ENCODE assay signal across 8 mouse cellular contexts in genomic region chr7:140908634-140909107, GRCm38 (mm10). TPM values are rescaled to one million over a fixed set of nuclear protein-coding genes. Genes with fewer than 3 reads are reported as not detected.
A peak's percentile ranks its signal among the peaks of the same experiment; 100 is the strongest.
DNase-seq lines count a peak whose midpoint lies in the region; ATAC-seq and TF ChIP-seq lines count a peak whose summit lies in the region.

No protein-coding gene starts in this region.

- no peak for TF ChIP-seq EP300 in lung, postnatal 0 days (IDR thresholded peaks at IDR 0.05)

- H3K4me1 ChIP-seq in forebrain, embryonic 16.5 days (replicated peaks; ENCODE audit: control insufficient read depth, insufficient read depth, low read length): peaks cover 5% of the 10 kb centered on the region
- no peaks in the 10 kb centered on the region for H3K4me1 ChIP-seq in lung, postnatal 0 days (ENCODE audit: insufficient read depth, low read depth, low read length)
- peaks cover 8% of the 10 kb centered on the region for H3K4me1 ChIP-seq in thymus, adult 2 months (replicated peaks; ENCODE audit: control insufficient read depth, insufficient read depth, low read length)

- DNase-seq in MN1 (ENCODE audit: low spot score): peak; percentile 89
- DNase-seq in cerebellum, adult 18-20 months: peak; percentile 69 to 78
- peak; percentile 86 for DNase-seq in heart, postnatal 4 days
- peak; percentile 47 to 63 for DNase-seq in layer of hippocampus, adult 8-10 months (ENCODE audit: low spot score in 2 of 2)
- DNase-seq in lung, postnatal 0 days (ENCODE audit: low spot score): peak; percentile 88
- DNase-seq in ovary, adult 18-20 months (ENCODE audit: low spot score): peak; percentile 64
- peak; percentile 78 for DNase-seq in thymus, adult 2 months

- TF ChIP-seq CTCF in lung, postnatal 0 days (IDR thresholded peaks at IDR 0.05): peak; percentile 89
- TF ChIP-seq CTCF in thymus, adult 2 months (IDR thresholded peaks at IDR 0.05; ENCODE audit: borderline replicate concordance, control insufficient read depth, extremely low read depth, insufficient read depth, low read length, poor library complexity): peak; percentile 79; the same call in 1 of the 2 replicates

- no peak overlapping the region for H3K9ac ChIP-seq in forebrain, embryonic 16.5 days (replicated peaks; ENCODE audit: low read depth, low read length)
- no peak overlapping the region for H3K9ac ChIP-seq in lung, postnatal 0 days (replicated peaks; ENCODE audit: low read depth)

- H3K9me3 ChIP-seq in forebrain, embryonic 16.5 days (ENCODE audit: control insufficient read depth, low read length): no peaks in the 10 kb centered on the region
- no peaks in the 10 kb centered on the region for H3K9me3 ChIP-seq in lung, postnatal 0 days (ENCODE audit: low read length)

- peak overlapping the region; percentile 39 for H3K4me3 ChIP-seq in forebrain, embryonic 16.5 days (replicated peaks; ENCODE audit: low read length)
- peak overlapping the region; percentile 12; the same call in 1 of the 2 replicates for H3K4me3 ChIP-seq in lung, postnatal 0 days (ENCODE audit: low read depth, low read length)
- 0 out of 2 replicates have a peak overlapping the region, but pooled peaks have one; percentile 10 for H3K4me3 ChIP-seq in thymus, adult 2 months (ENCODE audit: control insufficient read depth, insufficient read depth, low read length)

- no peak for TF ChIP-seq POLR2A in thymus, adult 2 months (IDR thresholded peaks at IDR 0.05; ENCODE audit: control insufficient read depth, extremely low read depth, insufficient read depth, low read length, poor library complexity)

- H3K27me3 ChIP-seq in forebrain, embryonic 16.5 days (replicated peaks; ENCODE audit: control insufficient read depth, insufficient read depth, low read length): no peaks in the 10 kb centered on the region
- no peaks in the 10 kb centered on the region for H3K27me3 ChIP-seq in lung, postnatal 0 days (replicated peaks; ENCODE audit: insufficient read depth, low read length)
- no peaks in the 10 kb centered on the region for H3K27me3 ChIP-seq in thymus, adult 2 months (ENCODE audit: control insufficient read depth, insufficient read depth, low read length)

- H3K4me2 ChIP-seq in forebrain, embryonic 16.5 days (ENCODE audit: low read length): peak overlapping the region; percentile 67
- peak overlapping the region; percentile 53 for H3K4me2 ChIP-seq in lung, postnatal 0 days (replicated peaks; ENCODE audit: low read depth, low read length)

- WGBS in forebrain, embryonic 16.5 days: 2% methylated on average over 19 of the region's 19 CpGs
- under 1% methylated on average over 19 of the region's 19 CpGs for WGBS in lung, postnatal 0 days
- WGBS in thymus, adult 2 months: 3% methylated on average over 19 of the region's 19 CpGs

- no peaks in the 10 kb centered on the region for H3K36me3 ChIP-seq in forebrain, embryonic 16.5 days (ENCODE audit: control insufficient read depth, insufficient read depth)
- no peaks in the 10 kb centered on the region for H3K36me3 ChIP-seq in lung, postnatal 0 days (ENCODE audit: insufficient read depth, low read length)
- H3K36me3 ChIP-seq in thymus, adult 2 months (ENCODE audit: control insufficient read depth, insufficient read depth, low read length): no peaks in the 10 kb centered on the region

- peak; percentile 45; the same call in 1 of the 2 replicates for ATAC-seq in forebrain, embryonic 16.5 days
- peak; percentile 83 for ATAC-seq in lung, postnatal 0 days

- no peak overlapping the region for H3K27ac ChIP-seq in forebrain, embryonic 16.5 days (ENCODE audit: low read length)
- H3K27ac ChIP-seq in lung, postnatal 0 days (ENCODE audit: low read length): no peak overlapping the region
- H3K27ac ChIP-seq in thymus, adult 2 months (ENCODE audit: control insufficient read depth, insufficient read depth, low read length): no peak overlapping the region

RNA-seq across cellular contexts. Expression of gene Cox8b, which starts 8.4 kb away (rescaled TPM):
- polyA plus RNA-seq in forebrain, embryonic 16.5 days (2015; fragmentation: Nextera tagmentation; extraction: Ambion mirVana): not detected in 2 replicates
- 1,000 to 10,000 TPM; 1,034 to 1,156 TPM for total RNA-seq in heart, postnatal 4 days (2021)
- 1 to 10 TPM in 3 of 4 experiments, not detected in 1; 1.8 to 2.3 (median 1.9) TPM for total RNA-seq in layer of hippocampus, adult 8-10 months (2022)
- 13.1 and 18.3 TPM in 2 replicates for polyA plus RNA-seq in lung, postnatal 0 days (2015; fragmentation: Nextera tagmentation; extraction: Ambion mirVana)
- polyA plus RNA-seq in thymus, adult 2 months (2012; rRNA removed): 159 and 231 TPM in 2 replicates

RNA-seq across cellular contexts. Expression of gene Nlrp6, which starts 12.0 kb away (rescaled TPM):
- polyA plus RNA-seq in forebrain, embryonic 16.5 days (2015; fragmentation: Nextera tagmentation; extraction: Ambion mirVana): 0.68 and 0.71 TPM in 2 replicates
- total RNA-seq in heart, postnatal 4 days (2021): not detected
- total RNA-seq in layer of hippocampus, adult 8-10 months (2022): under 1 TPM; 0.49 to 0.64 (median 0.59) TPM
- 0.07 and 0.10 TPM in 2 replicates for polyA plus RNA-seq in lung, postnatal 0 days (2015; fragmentation: Nextera tagmentation; extraction: Ambion mirVana)
- 0.32 and 0.71 TPM in 2 replicates for polyA plus RNA-seq in thymus, adult 2 months (2012; rRNA removed)

RNA-seq across cellular contexts. Expression of gene Sirt3, which starts 26.6 kb away (rescaled TPM):
- polyA plus RNA-seq in forebrain, embryonic 16.5 days (2015; fragmentation: Nextera tagmentation; extraction: Ambion mirVana): 29.5 and 38.5 TPM in 2 replicates
- total RNA-seq in heart, postnatal 4 days (2021): 10 to 100 TPM; 45.1 to 49.1 TPM
- total RNA-seq in layer of hippocampus, adult 8-10 months (2022): 10 to 100 TPM; 65.3 to 73.7 (median 70.3) TPM
- 23.7 and 25.8 TPM in 2 replicates for polyA plus RNA-seq in lung, postnatal 0 days (2015; fragmentation: Nextera tagmentation; extraction: Ambion mirVana)
- 23.1 and 27.6 TPM in 2 replicates for polyA plus RNA-seq in thymus, adult 2 months (2012; rRNA removed)

RNA-seq across cellular contexts. Expression of gene Psmd13, which starts 26.9 kb away (rescaled TPM):
- 272 and 303 TPM in 2 replicates for polyA plus RNA-seq in forebrain, embryonic 16.5 days (2015; fragmentation: Nextera tagmentation; extraction: Ambion mirVana)
- total RNA-seq in heart, postnatal 4 days (2021): 100 to 1,000 TPM; 119 to 120 TPM
- 100 to 1,000 TPM; 105 to 120 (median 119) TPM for total RNA-seq in layer of hippocampus, adult 8-10 months (2022)
- 157 and 164 TPM in 2 replicates for polyA plus RNA-seq in lung, postnatal 0 days (2015; fragmentation: Nextera tagmentation; extraction: Ambion mirVana)
- 99.7 and 100 TPM in 2 replicates for polyA plus RNA-seq in thymus, adult 2 months (2012; rRNA removed)

RNA-seq across cellular contexts. Expression of gene Pgghg, which starts 32.5 kb away (rescaled TPM):
- 8.9 and 10.1 TPM in 2 replicates for polyA plus RNA-seq in forebrain, embryonic 16.5 days (2015; fragmentation: Nextera tagmentation; extraction: Ambion mirVana)
- 1 to 10 TPM; 8.4 to 8.7 TPM for total RNA-seq in heart, postnatal 4 days (2021)
- 1 to 10 TPM; 3.6 to 6.3 (median 4.9) TPM for total RNA-seq in layer of hippocampus, adult 8-10 months (2022)
- 12.7 and 14.4 TPM in 2 replicates for polyA plus RNA-seq in lung, postnatal 0 days (2015; fragmentation: Nextera tagmentation; extraction: Ambion mirVana)
- 60.1 and 68.6 TPM in 2 replicates for polyA plus RNA-seq in thymus, adult 2 months (2012; rRNA removed)
